Mouse (Mus musculus) kidney, postnatal 25 days (tissue): Measurements from ENCODE around the gene Iqcb1.

ENCODE experiments used
- DNase-seq, 2 experiments: peaks; one replicate each; pipeline ENCODE4 v3.0.0; 2021; ENCODE audit warnings: mixed read lengths in 2 of 2

Gene Iqcb1

DNA sequence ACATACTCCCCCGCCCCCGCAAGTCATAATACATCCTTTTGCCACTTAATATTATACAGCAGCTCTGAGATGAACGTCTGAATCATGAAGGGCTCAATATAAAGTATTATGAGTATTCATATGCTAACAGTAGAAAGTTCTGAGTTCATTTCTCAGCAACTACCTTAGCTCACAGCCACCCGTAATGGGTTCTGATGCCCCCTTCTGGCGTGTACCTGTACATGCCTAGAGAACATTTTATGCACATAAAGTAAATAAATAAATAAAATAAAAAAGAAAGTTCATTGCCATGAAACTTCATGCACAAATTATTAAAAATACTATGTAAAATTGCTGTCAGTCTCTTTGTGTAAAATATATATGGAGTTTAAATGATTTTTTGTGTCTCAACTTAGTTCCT, 49.1 kb downstream of the Iqcb1 start:
- DNase-seq, result peak in 1 of 2 experiments; percentile 34

DNA sequence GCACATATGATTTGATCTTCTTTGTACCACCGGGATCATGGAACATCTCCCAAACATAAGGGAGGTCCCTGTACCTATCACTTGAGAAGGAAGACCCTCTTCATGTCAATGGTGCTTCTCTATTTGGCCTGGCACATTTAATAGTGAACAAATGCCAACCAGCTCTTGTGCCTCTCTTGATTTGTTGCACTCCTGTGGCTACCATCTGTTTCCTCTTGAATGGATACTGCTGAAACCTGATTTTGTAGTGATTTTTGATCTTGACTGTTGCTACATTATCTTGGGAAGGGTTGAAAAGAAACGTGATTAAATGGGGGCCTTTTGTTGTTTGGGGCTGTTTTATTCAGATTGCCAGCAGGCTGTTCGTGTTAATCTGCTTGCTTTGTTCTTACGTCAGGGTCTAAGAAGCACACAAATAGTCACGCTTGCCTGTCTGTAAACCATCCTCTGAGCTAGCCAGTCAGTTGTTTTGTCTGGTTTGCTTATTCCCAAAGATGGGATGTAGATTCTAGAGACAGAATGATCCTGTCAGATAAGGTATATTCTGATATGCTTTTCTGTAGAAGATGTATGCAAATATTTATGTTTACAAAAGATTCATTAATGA, 54.7 kb downstream of the Iqcb1 start:
- DNase-seq, result no peak

- DNase-seq, result peak in 1 of 2 experiments; percentile 38
These were observed 56.7 kb downstream of the Iqcb1 start for GRCm38 (mm10) chr16:36884881-36885280.

DNA sequence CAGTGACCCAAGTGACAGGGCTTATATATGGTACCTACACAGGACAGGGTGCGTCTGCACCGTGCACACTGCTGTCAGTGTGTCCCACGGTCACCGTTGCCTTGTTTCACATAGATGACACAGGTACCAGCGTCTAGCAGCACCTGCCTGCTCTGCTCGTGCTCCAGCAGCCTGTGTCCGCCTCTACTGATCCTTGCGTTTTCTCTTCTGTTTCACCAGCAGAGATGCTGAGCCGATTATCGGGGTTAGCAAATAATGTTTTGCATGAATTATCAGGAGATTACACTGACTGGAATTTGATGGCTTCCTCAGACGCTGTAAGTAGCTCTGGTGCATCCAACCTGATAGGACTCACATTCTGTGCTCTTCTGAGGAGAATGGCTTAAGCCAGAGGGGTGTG, 57.7 kb downstream of the Iqcb1 start:
- no peak for DNase-seq

DNA sequence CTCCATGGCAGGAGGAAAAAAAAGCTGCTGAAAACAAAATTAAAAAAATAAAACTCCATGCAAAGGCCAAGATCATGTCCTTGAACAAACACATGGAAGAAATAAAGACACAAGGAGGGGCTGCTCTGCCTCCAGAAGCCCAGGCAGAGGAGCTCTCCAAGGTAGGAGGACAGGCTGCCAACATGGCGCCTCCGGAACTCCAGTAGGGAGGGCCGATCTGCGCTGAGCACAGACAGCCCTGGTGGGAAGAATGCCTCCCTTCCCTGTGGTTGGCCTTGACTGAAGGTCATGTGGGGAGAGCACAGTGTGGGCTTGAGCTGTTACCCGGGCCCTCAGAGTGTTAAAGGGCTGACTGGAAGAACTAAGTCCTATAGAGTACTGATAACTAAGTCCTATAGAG, 59.4 kb downstream of the Iqcb1 start:
- no peak for DNase-seq

DNA sequence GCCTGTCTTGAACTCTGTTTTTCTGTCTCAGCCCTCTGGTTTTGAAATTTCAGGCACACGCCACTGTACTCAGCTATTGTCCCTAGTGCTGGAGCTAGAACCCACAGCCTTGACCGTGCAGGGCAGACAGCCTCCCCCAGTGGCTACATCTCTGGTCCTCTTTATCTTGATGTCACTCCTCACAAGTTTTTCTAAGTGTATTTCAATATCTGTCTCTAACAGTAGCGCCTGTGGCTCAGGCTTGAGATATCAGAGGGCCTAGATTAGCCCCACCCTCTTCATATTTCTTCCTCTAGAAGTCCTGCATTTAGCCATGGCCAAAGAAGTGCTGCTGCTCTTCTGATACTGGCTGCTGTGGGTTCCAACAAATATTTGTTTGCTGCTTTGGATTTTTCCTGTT, 62.4 kb downstream of the Iqcb1 start:
- DNase-seq, result no peak

DNA sequence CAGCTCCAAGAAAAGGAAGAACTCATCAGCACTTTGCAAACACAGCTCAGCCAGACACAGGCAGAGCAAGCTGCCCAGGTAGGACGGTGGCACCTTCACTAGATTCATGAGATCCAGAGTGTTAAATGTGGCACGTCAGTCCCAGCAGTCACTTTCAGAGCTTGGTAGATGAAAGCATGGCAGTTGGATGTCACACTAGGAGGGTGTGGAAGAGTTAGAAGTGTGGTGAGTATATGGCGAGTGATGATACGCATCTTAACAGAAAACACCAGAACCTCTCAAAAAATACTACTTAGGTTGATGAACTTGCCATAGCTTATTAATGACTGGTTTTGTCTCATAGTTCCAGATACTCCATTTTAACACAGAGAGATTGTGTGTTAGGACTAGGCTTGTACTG, 63.2 kb downstream of the Iqcb1 start:
- no peak for DNase-seq

DNA sequence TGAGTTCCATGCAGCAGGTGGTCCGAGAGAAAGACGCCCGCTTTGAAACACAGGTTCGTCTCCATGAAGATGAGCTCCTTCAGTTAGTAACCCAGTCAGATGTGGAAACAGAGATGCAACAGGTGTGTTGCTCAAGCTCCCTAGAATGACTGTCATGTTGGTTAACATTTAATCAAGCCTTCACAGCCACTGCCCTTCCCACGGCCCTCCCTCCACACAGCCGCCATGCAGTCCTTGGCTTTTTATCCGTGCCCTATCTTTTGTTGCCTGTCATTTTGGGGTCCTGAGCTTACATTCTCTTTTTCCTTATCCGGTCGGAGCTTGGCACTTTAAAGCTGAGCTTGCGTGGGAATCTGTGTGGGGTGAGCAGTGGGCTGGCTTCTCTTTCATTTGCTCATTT, 65.1 kb downstream of the Iqcb1 start:
- DNase-seq, result no peak

DNA sequence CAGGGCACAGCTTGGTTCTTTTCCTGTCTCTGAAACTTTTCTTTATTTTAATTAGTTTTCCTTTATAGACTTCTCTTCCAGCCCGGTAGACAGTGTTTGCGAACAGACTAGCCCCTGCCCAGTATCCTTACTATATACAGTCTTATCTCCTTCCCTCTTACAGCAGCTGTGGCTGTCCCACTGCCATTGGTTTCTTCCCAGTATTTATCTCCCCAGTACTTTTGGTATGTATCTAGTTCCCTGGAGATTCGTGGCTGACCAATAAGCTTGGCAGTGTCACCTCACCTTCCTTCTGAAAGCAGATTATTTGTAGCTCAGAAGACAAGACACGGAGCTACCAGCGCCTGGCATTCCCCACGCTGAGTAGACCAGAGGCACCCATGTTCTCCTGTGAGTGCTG, 68.5 kb downstream of the Iqcb1 start:
- no peak for DNase-seq

DNA sequence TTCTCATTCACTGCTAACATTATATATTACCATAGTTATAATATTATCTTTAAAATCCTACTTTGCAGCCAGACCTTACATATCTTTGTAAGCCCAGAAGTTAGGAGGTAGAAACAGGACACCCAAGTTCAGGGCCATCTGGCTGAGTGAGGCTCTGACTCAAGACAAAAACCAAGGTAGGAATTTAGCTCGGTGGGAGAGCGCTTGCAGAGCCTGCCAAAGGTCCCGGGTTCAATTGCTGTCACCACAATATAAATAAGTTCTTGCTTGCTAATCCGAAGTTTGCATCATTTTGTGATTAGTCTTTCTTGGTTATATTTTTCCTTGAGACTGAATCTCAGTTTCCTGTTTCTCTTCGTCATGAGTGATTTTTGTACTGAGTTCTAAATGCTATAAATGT, 75.0 kb downstream of the Iqcb1 start:
- DNase-seq, result no peak

GRCm38 (mm10) chr16:36911909-36912308, 83.7 kb downstream of the Iqcb1 start:
- no peak for DNase-seq

DNA sequence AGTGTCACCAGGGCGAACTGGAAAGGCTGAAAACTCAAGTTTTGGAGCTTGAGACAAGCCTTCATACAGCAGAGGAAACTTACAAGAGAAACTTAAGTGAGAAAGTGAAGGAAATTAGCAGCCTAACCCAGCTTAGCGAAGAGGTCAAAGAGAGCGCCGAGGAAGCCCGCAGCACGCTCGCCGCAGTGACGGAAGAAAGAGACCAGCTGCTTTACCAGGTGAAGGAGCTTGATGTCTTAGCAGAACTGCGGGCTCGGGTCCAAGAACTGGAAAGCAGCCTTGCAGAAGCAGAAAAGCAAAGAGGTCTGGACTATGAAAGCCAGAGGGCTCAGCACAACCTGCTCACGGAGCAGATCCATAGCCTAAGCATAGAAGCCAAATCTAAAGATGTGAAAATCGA, 84.1 kb downstream of the Iqcb1 start:
- DNase-seq, result no peak

GRCm38 (mm10) chr16:36914195-36914594, 86.0 kb downstream of the Iqcb1 start:
- DNase-seq, result peak; percentile 81 to 86

DNA sequence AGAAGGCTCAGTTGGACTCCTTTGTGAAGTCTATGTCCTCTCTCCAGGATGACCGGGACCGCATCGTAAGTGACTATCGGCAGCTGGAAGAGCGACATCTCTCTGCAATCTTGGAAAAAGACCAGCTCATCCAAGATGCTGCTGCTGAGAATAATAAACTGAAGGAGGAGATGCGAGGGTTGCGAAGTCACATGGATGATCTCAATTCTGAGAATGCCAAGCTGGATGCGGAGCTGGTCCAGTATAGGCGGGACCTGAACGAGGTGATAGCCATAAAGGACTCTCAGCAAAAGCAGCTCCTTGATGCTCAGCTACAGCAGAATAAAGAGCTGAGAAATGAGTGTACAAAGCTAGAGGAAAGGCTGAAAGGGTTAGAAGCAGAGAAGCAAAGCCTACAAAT, 90.3 kb downstream of the Iqcb1 start:
- no peak for DNase-seq

GRCm38 (mm10) chr16:36920410-36920809, 92.2 kb downstream of the Iqcb1 start:
- no peak for DNase-seq

GRCm38 (mm10) chr16:36921067-36921613, 93.0 kb downstream of the Iqcb1 start:
- no peak for DNase-seq

DNA sequence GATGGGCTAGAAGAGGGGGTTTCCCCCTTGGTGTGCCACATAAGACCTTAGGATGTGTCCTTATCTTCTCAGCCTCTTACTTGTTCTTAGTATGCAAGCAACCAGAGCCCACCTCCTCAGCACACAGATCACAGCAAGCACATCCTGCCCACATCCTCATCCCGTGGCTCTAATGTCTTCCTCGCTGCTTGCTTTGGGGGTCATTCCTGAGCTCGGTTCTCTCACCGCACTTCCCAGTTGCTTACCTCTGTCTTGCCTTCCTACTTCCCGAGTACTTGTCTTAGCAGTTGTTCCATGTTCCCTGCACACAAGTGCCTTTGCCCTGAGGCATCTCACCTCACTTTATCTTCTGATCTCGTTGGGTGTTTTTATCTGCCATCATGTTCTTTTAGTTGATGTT, 93.8 kb downstream of the Iqcb1 start:
- DNase-seq, result no peak
